Comparison of ENCODE assay signal across 27 mouse cellular contexts in genomic region chr14:34446624-34447023, GRCm38 (mm10). TPM values are rescaled to one million over a fixed set of nuclear protein-coding genes. Genes with fewer than 3 reads are reported as not detected.
DNase-seq lines count a peak whose midpoint lies in the region; ATAC-seq and TF ChIP-seq lines count a peak whose summit lies in the region.
"Had no signal": no experiment of that assay in that cellular context is flagged by ENCODE, and none has a peak within 500 bp of the region (broad histone marks: within the 10 kb centered on the region; RNA-seq: fewer than 3 reads in every experiment).

No protein-coding gene starts in this region.

- 96% methylated on average over 6 of the region's 6 CpGs for WGBS in intestine, postnatal 0 days
- WGBS in intestine, embryonic 16.5 days, result 94% methylated on average over 6 of the region's 6 CpGs

- no peak overlapping the region for H3K9ac ChIP-seq in intestine, postnatal 0 days (ENCODE audit: low read depth, low read length)
- H3K9ac ChIP-seq in intestine, embryonic 16.5 days (ENCODE audit: low read depth, low read length), result no peak overlapping the region
- H3K9ac ChIP-seq in ES-Bruce4 (ENCODE audit: low read depth, poor library complexity, severe bottlenecking), result no peak overlapping the region
- H3K9ac ChIP-seq: embryonic facial prominence, embryonic 15.5 days; limb, embryonic 12.5 days; liver, postnatal 0 days; stomach, embryonic 15.5 days had no signal

- TF ChIP-seq CTCF in intestine, postnatal 0 days (IDR thresholded peaks at IDR 0.05; ENCODE audit: low read depth), result peak; percentile 29; the same call in 1 of the 2 replicates
- TF ChIP-seq CTCF in ES-Bruce4 (IDR thresholded peaks at IDR 0.05; ENCODE audit: low read depth, low read length), result peak; percentile 4
- TF ChIP-seq CTCF in brain, embryonic 14.5 days (IDR thresholded peaks at IDR 0.05; ENCODE audit: borderline replicate concordance, extremely low read depth, insufficient read depth, insufficient read length), result peak; percentile 28; the same call in 1 of the 2 replicates

- H3K4me1 ChIP-seq in intestine, postnatal 0 days (replicated peaks; ENCODE audit: control insufficient read depth, insufficient read depth, low read length), result 0 out of 2 replicates have a peak, but pooled peaks cover 2% of the 10 kb centered on the region
- peaks cover 9% of the 10 kb centered on the region; the same call in 1 of the 2 replicates for H3K4me1 ChIP-seq in intestine, embryonic 16.5 days (ENCODE audit: control insufficient read depth, insufficient read depth, low read length)
- peaks cover 4% of the 10 kb centered on the region for H3K4me1 ChIP-seq in ES-Bruce4 (ENCODE audit: control insufficient read depth, insufficient read depth, low read length)

- DNase-seq in A20 (ENCODE audit: low read depth, low spot score), result peak; percentile 51
- no peak for DNase-seq in brain, embryonic 14.5 days (ENCODE audit: low read depth)
- DNase-seq in c-Kit-positive CD71-positive TER-119-positive erythroid progenitor cells, embryonic 14.5 days (ENCODE audit: low spot score), result no peak
- no peak for DNase-seq in cerebellum, adult 11-12 months
- DNase-seq: adrenal gland, postnatal 14 days; cerebellum, adult 9-11 months; gastrocnemius, postnatal 25 days; heart, postnatal 10 days; kidney, adult 18-20 months; kidney, postnatal 25 days; liver, postnatal 0 days; lung, postnatal 10 days; right cerebral cortex, postnatal 14 days; thymus, adult 18-20 months; thymus, postnatal 36 days had no signal

- no peak overlapping the region for H3K4me3 ChIP-seq in intestine, postnatal 0 days (ENCODE audit: low read depth, low read length)
- no peak overlapping the region for H3K4me3 ChIP-seq in intestine, embryonic 16.5 days (ENCODE audit: low read length)
- no peak overlapping the region for H3K4me3 ChIP-seq in ES-Bruce4 (ENCODE audit: low read depth, low read length)
- H3K4me3 ChIP-seq: embryonic facial prominence, embryonic 15.5 days; heart, embryonic 10.5 days; limb, embryonic 12.5 days; stomach, embryonic 15.5 days had no signal

- H3K27me3 ChIP-seq in intestine, postnatal 0 days (replicated peaks; ENCODE audit: control insufficient read depth, insufficient read depth, low read length), result no peaks in the 10 kb centered on the region
- H3K27me3 ChIP-seq in intestine, embryonic 16.5 days (replicated peaks; ENCODE audit: control insufficient read depth, insufficient read depth, low read length), result no peaks in the 10 kb centered on the region
- no peaks in the 10 kb centered on the region for H3K27me3 ChIP-seq in ES-Bruce4 (ENCODE audit: control insufficient read depth, insufficient read depth, low read length, poor library complexity, severe bottlenecking)
- H3K27me3 ChIP-seq: embryonic facial prominence, embryonic 15.5 days; limb, embryonic 12.5 days; stomach, embryonic 15.5 days had no signal

- no peak overlapping the region for H3K27ac ChIP-seq in intestine, postnatal 0 days (ENCODE audit: low read depth, low read length)
- no peak overlapping the region for H3K27ac ChIP-seq in intestine, embryonic 16.5 days (ENCODE audit: low read length)
- no peak overlapping the region for H3K27ac ChIP-seq in ES-Bruce4 (ENCODE audit: insufficient read depth, low read length)
- H3K27ac ChIP-seq: heart, embryonic 10.5 days; hindbrain, postnatal 0 days; limb, embryonic 12.5 days had no signal

- TF ChIP-seq EP300 in ES-Bruce4 (IDR thresholded peaks at IDR 0.05; ENCODE audit: insufficient read depth, low read depth, low read length), result no peak

- no peak for ATAC-seq in intestine, postnatal 0 days
- ATAC-seq in intestine, embryonic 16.5 days, result no peak
- ATAC-seq: forebrain, embryonic 16.5 days; hindbrain, postnatal 0 days; liver, postnatal 0 days had no signal

- no peaks in the 10 kb centered on the region for H3K9me3 ChIP-seq in intestine, postnatal 0 days (ENCODE audit: control insufficient read depth)
- no peaks in the 10 kb centered on the region for H3K9me3 ChIP-seq in intestine, embryonic 16.5 days (ENCODE audit: control insufficient read depth, low read length)
- H3K9me3 ChIP-seq in ES-Bruce4 (replicated peaks; ENCODE audit: control insufficient read depth, insufficient read depth, low read length, poor library complexity, severe bottlenecking), result no peaks in the 10 kb centered on the region
- H3K9me3 ChIP-seq: embryonic facial prominence, embryonic 15.5 days; G1E; heart, embryonic 10.5 days; limb, embryonic 12.5 days; stomach, embryonic 15.5 days had no signal

- H3K4me2 ChIP-seq in intestine, postnatal 0 days (replicated peaks; ENCODE audit: low read depth), result no peak overlapping the region
- H3K4me2 ChIP-seq in intestine, embryonic 16.5 days (ENCODE audit: low read depth, low read length), result no peak overlapping the region
- H3K4me2 ChIP-seq: embryonic facial prominence, embryonic 15.5 days; limb, embryonic 12.5 days; liver, embryonic 11.5 days; midbrain, embryonic 11.5 days; stomach, embryonic 15.5 days had no signal

- peaks cover 16% of the 10 kb centered on the region for H3K36me3 ChIP-seq in intestine, postnatal 0 days (ENCODE audit: control insufficient read depth, insufficient read depth)
- H3K36me3 ChIP-seq in intestine, embryonic 16.5 days (ENCODE audit: control insufficient read depth, insufficient read depth, low read length), result no peaks in the 10 kb centered on the region
- peaks cover 14% of the 10 kb centered on the region for H3K36me3 ChIP-seq in ES-Bruce4 (ENCODE audit: control insufficient read depth, insufficient read depth, low read length, poor library complexity, severe bottlenecking)
- H3K36me3 ChIP-seq: G1E had no signal

- TF ChIP-seq POLR2A in ES-Bruce4 (IDR thresholded peaks at IDR 0.05; ENCODE audit: insufficient read depth, low read length), result no peak
- TF ChIP-seq POLR2A in brain, embryonic 14.5 days (IDR thresholded peaks at IDR 0.05; ENCODE audit: borderline replicate concordance, extremely low read depth, insufficient read depth, insufficient read length, poor library complexity, severe bottlenecking), result no peak

RNA-seq across cellular contexts. Expression of gene Bmpr1a, which starts 56.5 kb away (rescaled TPM):
- 18.8 and 19.3 TPM in 2 replicates for polyA plus RNA-seq in intestine, postnatal 0 days (2015; fragmentation: Nextera tagmentation; extraction: Ambion mirVana)
- 11.0 and 15.6 TPM in 2 replicates for polyA plus RNA-seq in intestine, embryonic 16.5 days (2015; fragmentation: Nextera tagmentation; extraction: Ambion mirVana)
- polyA plus RNA-seq in ES-Bruce4 (2011; ENCODE audit: insufficient read depth, insufficient read length, low read depth, missing spikeins), result 75.3 and 75.4 TPM in 2 replicates
- 21.1 and 23.9 TPM in 2 replicates for polyA plus RNA-seq in brain, embryonic 14.5 days (2012; rRNA removed)
- polyA plus RNA-seq: G1E had no signal
